Mouse (Mus musculus): ENCODE measurements around the gene Mrpl49.

GRCm38 (mm10) chr19:6071261-6071660, 13.7 kb upstream of the Mrpl49 start:
- TF ChIP-seq CTCF (IDR thresholded peaks at IDR 0.05; ENCODE audit: low read depth, low read length), result no peak
- TF ChIP-seq GATA2 (IDR thresholded peaks at IDR 0.05; ENCODE audit: borderline replicate concordance, low read depth, low read length), result no peak
- no peak for TF ChIP-seq TAL1 (conservative IDR thresholded peaks at IDR 0.05; ENCODE audit: low read depth, low read length)
- TF ChIP-seq POLR2AphosphoS5 (IDR thresholded peaks at IDR 0.05; ENCODE audit: insufficient replicate concordance, low read depth, low read length), result no peak
- no peak for TF ChIP-seq GATA1 (IDR thresholded peaks at IDR 0.05; ENCODE audit: borderline replicate concordance, low read length)
